Mouse (Mus musculus): ENCODE data around the gene Kif13a.

DNA sequence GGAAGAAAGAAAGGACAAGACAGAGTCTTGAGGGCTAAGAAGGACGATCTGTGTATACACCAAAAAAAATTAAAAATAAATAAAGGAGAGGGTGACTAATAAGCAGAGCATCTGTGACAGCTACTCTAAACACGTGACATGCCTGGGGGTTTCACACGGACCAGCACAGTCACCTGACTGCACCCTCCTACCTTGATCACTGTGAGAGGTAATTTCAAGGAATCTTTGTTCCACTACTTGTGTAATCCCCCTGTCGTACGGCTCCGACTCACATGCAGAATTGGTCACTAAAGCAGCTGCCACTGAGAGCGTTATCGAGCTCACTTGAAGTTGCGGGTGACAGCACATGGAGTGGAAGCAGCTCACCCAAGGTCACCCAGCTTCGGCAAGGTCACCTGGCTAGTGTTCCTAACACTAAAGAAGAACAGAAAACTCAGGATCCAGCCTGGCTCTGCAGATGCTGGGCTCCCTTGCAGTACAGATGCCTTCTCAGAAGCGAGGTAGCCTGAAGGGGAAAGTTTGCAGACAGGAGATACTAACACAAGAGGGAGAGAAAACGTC is 20.6 kb downstream of the Kif13a start:
- TF ChIP-seq GATA1 (IDR thresholded peaks at IDR 0.05; ENCODE audit: low read length), result no peak
- no peak for TF ChIP-seq TAL1 (IDR thresholded peaks at IDR 0.05; ENCODE audit: low read length)
